Mouse (Mus musculus): ENCODE measurements around the gene 1700001C02Rik.

Gene 1700001C02Rik

DNA sequence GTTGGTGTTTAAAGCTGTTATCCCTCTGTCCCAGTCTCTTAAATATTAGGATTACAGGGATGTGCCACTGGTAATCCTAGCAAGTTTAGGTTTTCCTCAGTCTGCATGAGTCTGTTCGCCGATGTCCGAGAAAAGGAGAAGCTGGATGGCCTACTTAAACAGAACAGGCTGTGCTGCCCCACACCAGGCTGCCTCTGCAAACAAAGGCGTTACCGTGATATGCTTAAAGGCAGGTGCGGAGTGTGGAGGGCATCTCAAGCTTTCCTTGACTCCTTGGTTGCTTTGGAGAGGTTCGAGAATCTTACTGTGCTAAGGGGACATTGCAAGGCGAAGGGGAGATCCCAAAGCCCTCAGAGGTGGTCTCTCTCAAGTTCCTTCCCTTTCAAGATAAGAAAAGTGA, 31.0 kb downstream of the 1700001C02Rik start:
- no peak for DNase-seq

DNA sequence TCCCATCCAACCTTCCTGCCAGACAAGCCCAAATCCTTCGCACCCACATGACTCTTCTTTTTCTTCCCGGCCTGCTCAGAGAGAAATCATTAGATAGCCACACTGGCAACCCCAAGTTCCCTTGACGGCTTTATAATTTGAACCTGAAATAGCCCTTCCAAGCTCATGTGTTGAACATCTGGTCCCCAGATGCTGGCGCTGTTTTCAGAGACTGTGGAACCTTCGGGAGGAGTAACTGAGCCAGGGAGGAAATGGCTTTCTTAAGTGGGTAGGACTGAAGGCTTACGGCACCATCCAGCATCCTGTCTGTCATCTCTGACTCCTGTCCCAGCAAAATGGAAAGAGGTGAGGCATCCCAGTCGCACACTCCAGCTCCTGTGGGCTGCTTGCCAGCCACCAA, 31.5 kb downstream of the 1700001C02Rik start:
- DNase-seq = no peak

DNA sequence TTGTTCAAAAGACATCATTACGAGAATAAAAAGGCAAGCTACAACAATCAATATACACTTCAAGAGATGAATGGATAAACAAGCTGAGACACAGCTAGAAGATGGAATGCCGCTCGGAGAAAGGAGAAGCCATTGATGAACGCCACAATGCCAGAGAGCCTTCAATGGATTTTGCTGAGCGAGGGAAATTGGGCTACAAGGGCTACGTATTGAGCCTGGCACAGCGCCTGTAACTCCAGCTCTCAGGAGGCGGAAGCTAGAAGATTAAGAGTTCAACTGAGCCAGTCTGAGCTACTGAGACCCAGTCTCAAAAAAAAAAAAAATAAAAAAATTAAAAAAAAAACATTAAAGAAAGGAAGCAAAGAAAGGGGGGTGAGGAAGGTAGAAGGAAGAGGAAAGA, 47.3 kb downstream of the 1700001C02Rik start:
- no peak for DNase-seq

DNA sequence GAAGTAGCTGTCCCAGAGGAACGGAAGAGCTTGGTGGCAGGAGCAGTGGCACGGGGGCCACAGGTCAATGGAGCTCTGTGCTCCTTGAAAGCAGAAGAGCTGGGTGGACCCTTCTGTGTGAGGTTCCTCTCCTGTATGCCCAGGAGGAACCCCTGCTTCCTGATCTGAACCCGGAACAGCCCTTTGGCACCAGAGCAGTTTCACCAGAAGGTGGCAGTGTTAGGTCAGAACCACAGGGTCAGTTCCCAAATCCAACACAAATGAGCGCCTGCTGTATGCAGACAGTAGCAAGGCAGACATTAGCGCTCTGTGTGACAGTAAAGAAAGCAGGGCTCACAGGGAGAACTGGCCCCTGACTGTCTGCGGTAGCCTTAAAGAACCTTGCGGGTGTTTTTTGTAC, 50.5 kb downstream of the 1700001C02Rik start:
- peak; percentile 14 to 55 for DNase-seq

DNA sequence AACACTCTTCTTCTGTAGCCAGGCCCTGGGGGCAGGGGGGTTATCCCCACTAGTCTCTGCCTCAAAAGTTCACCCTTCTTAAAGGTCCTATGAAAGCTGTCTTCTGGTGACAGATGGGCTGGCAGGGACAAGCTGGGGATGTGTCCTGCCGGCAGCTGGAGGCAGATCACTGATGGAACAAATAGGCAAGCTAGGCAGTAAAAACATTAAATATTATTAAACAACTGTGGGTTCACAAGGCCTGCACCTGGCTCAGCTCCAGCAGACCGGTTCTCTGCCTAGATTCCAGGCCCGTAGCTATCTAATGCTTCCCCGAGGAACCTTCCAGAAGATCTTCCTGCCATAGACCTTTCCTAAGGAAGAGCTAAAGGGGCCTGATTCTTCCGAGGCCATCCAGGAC, 52.3 kb downstream of the 1700001C02Rik start:
- DNase-seq = no peak

DNA sequence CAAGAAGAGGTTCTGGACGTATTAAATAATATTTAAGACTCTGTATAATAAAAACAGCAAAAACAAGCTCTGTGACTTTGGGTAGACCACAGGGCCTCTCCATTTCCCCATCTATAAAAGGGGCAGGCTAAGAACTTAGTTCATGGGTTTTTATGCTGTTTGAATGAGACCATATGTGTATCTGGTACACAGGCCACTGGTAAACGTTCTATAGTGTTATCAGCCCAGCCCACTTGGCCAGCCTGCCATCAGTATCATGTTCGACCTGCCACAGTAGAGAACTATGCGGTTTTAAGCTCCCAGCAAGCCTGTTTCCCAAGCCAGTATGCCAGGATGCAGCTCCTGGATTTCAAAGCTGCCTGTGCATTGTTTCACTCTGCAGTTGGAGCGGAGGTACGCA, 52.7 kb downstream of the 1700001C02Rik start:
- no peak for DNase-seq

DNA sequence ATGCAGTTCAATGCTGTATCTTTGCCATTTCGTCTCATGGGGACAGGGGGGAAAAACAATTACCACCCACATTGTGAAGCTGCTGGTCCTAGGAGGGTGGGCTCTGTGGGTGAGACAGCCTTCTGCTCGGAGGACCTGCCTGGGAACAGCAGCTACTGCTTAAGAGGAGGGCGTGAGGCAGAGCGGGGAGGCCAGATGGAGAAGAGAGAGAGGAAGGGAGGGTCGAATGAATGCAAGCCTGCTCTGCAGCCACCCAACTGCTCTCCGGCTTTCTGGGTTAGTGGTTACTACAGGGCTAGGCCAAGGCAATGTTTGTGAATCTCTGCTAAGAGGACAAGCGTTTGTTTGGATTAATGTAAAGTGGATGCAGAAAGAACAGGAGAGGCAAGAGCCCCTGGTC, 53.6 kb downstream of the 1700001C02Rik start:
- no peak for DNase-seq

DNA sequence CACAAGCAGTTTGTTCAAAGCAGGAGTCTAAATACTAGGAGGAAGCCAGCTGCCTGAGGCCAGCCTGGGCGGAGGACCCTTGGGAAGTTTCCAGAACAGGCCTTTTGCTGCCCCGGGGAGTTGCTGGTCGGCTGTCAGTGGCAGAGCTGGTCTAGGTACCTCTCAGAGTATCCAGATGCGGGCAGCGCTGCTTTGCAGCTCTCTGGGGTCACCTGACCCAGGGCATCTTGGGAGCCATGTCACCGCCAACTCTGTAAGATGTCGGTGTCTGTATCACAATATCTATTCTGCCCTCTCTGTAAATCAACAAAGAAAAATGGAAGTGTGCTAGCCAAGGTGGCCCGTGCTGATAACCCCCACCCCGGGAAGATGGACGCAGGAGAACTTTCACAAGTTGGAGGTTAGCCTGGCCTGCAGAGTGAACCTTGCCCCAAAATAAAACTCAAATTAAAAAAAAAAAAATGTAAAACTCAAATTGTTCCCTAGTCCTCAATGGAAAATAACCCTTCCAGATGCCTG, 54.4 kb downstream of the 1700001C02Rik start:
- no peak for DNase-seq

DNA sequence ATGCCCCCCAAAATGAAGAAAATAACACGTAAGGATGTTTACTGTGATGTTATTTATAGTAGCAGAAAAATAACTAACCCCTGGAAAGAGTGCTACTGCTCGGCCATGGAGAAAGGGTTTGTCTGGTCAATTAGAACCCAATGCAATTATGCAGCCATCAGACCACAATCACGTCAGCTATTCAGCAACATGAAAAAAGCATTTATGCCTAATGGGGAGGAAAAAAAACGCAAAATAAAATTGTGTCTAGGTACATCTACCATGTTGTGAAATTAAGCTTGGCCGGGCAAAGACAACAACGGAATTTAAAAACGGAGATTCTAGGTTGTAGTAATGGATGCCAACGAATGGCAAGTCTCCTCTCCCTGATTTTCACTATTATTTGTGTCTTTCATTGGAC, 56.6 kb downstream of the 1700001C02Rik start:
- no peak for DNase-seq

DNA sequence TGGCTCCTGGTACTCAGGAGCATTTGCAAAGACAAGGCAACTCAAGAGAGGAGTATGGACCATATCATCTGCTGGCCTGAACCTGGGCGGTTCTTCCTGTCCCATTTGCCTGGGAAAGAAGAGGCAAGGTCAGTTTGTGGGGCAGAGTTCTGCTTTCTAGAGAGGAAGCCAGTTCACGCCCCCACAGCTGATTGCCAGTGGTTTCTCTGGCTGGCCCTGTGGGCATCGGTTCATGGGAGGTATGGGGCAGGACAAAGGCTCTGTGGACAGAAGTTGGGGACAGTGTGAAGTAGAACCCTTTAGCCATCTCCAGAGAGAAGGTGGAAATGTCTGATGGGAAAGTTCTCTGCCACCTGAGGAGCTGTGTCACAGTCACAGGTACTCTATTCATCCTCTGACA, 57.3 kb downstream of the 1700001C02Rik start:
- no peak for DNase-seq

DNA sequence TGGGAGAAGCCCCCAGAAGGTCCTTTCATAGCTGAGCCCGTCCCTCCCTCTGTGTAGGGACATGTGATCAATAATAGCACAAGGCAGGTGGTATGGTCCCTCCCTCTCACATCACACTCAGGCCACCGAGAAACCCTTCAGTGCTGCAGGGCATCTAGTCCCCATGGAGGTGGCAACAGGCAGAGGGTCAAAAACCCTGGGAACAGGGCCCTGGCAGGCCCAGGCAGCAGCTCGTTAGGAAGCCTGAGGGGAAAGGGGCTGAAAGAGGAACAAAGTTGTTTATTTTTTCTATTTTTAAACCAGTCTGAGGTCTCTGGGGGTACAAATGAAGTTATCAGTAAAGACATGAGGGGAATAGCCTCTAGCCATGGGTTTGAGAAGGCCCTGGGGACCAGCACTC, 58.4 kb downstream of the 1700001C02Rik start:
- DNase-seq = no peak

DNA sequence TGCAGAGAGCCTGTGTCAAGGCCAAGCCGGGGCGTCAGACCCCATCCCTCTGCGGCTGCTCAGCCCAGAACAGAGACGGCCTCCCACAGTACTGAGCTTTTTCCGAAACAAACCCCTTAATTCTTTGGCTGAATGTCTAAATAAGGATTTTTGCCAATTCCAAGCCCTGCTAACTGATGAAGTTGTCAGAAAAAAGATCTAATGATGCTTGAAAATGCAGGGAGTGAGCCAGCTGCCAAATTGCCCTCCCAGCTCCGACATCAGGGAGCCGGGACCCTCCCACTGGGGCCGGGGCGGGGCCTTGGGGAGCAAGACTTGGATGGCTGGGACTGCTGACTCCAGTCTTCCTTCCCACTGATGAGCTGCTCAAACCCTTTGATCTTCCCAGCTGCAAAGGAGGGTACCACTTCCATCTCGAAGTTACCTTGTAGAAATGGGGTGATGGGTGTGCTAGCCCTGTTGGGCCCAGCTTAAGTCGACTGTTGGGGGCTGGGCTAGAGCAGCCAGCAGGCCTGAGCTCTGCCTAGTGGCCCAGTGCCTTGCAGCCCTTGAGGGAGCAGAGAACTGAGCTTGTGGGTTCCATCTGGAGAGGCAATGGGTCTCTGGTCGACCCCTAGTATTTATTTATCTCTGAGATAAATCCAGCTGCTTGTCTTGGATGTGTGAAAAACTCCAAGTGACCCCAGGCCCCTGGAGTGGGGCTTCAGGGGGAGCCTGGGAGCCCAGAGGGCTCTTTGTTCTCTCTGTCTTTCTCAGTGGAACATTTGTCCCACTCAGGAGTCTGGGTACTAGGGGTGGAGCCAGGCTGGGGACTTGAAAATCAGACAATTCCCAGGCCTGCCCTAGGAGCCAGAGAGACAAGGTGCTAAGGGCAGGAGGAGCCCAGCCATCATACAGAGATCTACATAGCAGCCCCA, 60.3 kb downstream of the 1700001C02Rik start:
- no peak for DNase-seq

DNA sequence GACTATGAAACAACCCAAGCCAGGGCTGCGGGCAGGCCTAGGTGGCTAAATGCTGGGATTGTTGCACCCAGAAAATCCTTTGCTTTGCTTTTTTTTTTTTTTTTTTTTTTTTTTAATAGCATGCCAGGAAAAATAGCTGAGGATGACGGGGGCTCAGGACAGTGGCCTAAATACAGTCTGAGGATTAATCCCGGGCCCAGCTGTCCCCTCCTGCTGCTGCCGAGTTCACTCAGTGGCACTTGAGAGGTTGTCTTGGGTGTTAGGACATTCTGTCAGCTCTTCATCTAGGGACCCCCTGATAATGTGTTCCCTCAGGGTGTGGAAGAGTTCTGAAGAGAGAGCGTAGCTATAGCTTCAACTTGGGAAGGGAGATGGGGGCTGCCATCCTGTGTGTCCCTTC, 61.3 kb downstream of the 1700001C02Rik start:
- DNase-seq = no peak

DNA sequence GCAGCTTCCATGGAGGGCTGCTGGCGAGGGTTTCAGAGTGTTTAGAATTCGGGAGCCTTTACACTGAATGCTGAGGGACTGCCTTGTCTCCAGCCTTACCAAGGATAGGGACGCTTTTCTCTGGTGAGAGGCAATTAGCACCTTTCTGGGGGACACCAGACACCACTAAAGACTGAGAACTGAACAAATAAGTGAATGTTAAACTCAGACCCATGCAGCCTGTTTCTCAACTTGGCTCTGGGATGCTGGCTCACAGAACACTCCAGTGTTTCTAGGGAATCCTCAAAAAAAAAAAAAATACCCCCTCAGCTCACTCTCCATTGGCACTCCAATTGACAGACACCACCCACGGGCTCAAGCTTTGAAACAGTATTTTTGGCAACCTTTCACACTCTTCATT, 63.1 kb downstream of the 1700001C02Rik start:
- no peak for DNase-seq

Data from kidney, adult 8-10 months (tissue).